Mouse (Mus musculus): ENCODE data around the gene Tlr6. TPM values are rescaled to one million over a fixed set of nuclear protein-coding genes. Genes with fewer than 3 reads are reported as not detected.

Tlr6 gene
- polyA plus RNA-seq, 1 experiment from 2014 or later: 0.77 TPM

GRCm38 (mm10) chr5:64975121-64975520 is 15.2 kb upstream of the Tlr6 start:
- Histone ChIP-seq H3K36me3 (ENCODE audit: insufficient read depth, low read length) (peaks cover 10% of the 10 kb centered on the region), H3K4me3 (ENCODE audit: low read length) (no peak overlapping the region), H3K4me1 (ENCODE audit: insufficient read depth, low read length) (0 out of 2 replicates have a peak, but pooled peaks cover 3% of the 10 kb centered on the region), H3K9me3 (ENCODE audit: low read length) (no peaks in the 10 kb centered on the region), H3K27me3 (ENCODE audit: insufficient read depth, low read length) (no peaks in the 10 kb centered on the region), H3K9ac (replicated peaks; ENCODE audit: low read length) (no peak overlapping the region), H3K27ac (ENCODE audit: low read length) (no peak overlapping the region), H3K4me2 (replicated peaks; ENCODE audit: low read depth, low read length) (no peak overlapping the region)
- no peak for ATAC-seq (ENCODE audit: low FRiP score, low TSS enrichment)
- 74% methylated on average over 5 of the region's 5 CpGs for WGBS

GRCm38 (mm10) chr5:64969861-64970771 is 10.2 kb upstream of the Tlr6 start, which contains the start of gene Fam114a1:
Gene Fam114a1 (plus strand): TSS chr5:64970071.
- Histone ChIP-seq H3K36me3 (ENCODE audit: insufficient read depth, low read length) (0 out of 2 replicates have a peak, but pooled peaks cover 5% of the 10 kb centered on the region), H3K4me1 (ENCODE audit: insufficient read depth, low read length) (0 out of 2 replicates have a peak, but pooled peaks cover 9% of the 10 kb centered on the region), H3K27ac (ENCODE audit: low read length) (peak within 1 kb of the TSS; percentile 85)

DNA sequence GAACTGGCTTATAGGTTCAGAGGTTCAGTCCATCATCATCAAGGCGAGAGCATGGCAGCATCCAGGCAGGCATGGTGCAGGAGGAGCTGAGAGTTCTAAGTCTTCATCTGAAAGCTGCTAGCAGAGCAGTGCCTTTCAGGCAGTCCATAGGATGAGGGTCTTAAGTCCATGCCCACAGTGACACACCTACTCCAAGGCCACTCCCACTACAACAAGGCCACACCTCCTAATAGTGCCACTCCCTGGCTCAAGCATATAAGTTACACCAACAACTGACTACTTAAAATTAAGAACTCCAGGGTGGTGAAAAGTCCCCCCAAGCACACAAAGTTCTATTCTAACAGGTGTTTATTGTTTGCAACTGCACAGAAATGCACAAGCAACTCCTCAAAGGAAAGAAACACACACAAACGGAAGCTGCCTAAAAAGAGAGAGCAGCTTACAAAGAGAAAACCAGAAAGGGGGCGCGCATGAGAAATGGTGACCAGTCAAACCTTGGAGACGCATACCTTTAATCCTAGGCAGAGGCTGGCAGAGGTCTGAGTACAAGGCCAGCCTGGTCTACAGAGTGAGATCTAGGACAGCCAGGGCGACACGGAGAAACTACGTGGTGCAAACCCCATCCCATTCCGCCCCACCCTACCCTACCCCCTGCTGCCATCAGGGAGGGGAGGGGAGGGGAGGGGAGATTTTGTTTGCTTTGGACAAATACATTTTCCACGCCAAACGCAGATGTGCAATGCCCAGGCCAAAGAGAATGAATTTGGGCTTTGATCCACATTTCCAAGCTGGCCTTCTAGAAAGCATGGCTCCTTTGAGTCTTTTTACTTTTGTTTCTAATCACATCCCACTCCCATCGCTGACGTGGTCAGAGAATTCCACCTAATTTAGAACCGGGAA is 9.3 kb upstream of the Tlr6 start:
- WGBS: 6% methylated on average over 14 of the region's 14 CpGs
- ATAC-seq (ENCODE audit: low FRiP score, low TSS enrichment): peak; percentile 80

More at GRCm38 (mm10) chr5:64969861-64970771, 10.2 kb upstream of the Tlr6 start, which contains the start of gene Fam114a1:
- Histone ChIP-seq H3K4me3 (ENCODE audit: low read length) (peak within 1 kb of the TSS; percentile 77), H3K27me3 (ENCODE audit: insufficient read depth, low read length) (no peaks in the 10 kb centered on the region), H3K9ac (replicated peaks; ENCODE audit: low read length) (peak within 1 kb of the TSS; percentile 90), H3K9me3 (ENCODE audit: low read length) (no peaks in the 10 kb centered on the region), H3K4me2 (replicated peaks; ENCODE audit: low read depth, low read length) (peak within 1 kb of the TSS; percentile 92)
- WGBS: 2% methylated on average over 61 of the region's 68 CpGs
- peak; percentile 93 for ATAC-seq (ENCODE audit: low FRiP score, low TSS enrichment)

GRCm38 (mm10) chr5:64963735-64964134 is 3.8 kb upstream of the Tlr6 start:
- no peak overlapping the region for H3K4me2 ChIP-seq (replicated peaks; ENCODE audit: low read depth, low read length)
- 84% methylated on average over 3 of the region's 3 CpGs for WGBS
- no peaks in the 10 kb centered on the region for H3K9me3 ChIP-seq (ENCODE audit: low read length)
- no peaks in the 10 kb centered on the region for H3K27me3 ChIP-seq (ENCODE audit: insufficient read depth, low read length)
- no peak for ATAC-seq (ENCODE audit: low FRiP score, low TSS enrichment)
- H3K4me1 ChIP-seq (ENCODE audit: insufficient read depth, low read length): no peaks in the 10 kb centered on the region
- no peak overlapping the region for H3K27ac ChIP-seq (ENCODE audit: low read length)
- H3K36me3 ChIP-seq (ENCODE audit: insufficient read depth, low read length): no peaks in the 10 kb centered on the region
- no peak overlapping the region for H3K4me3 ChIP-seq (ENCODE audit: low read length)
- H3K9ac ChIP-seq (replicated peaks; ENCODE audit: low read length): no peak overlapping the region

More for the DNA sequence above, 9.3 kb upstream of the Tlr6 start:
- H3K27ac ChIP-seq (ENCODE audit: low read length): peak overlapping the region; percentile 85
- peak overlapping the region; percentile 77 for H3K4me3 ChIP-seq (ENCODE audit: low read length)
- peak overlapping the region; percentile 92 for H3K4me2 ChIP-seq (replicated peaks; ENCODE audit: low read depth, low read length)
- H3K36me3 ChIP-seq (ENCODE audit: insufficient read depth, low read length): 0 out of 2 replicates have a peak, but pooled peaks cover 5% of the 10 kb centered on the region
- peak overlapping the region; percentile 90 for H3K9ac ChIP-seq (replicated peaks; ENCODE audit: low read length)
- H3K27me3 ChIP-seq (ENCODE audit: insufficient read depth, low read length): no peaks in the 10 kb centered on the region
- H3K9me3 ChIP-seq (ENCODE audit: low read length): no peaks in the 10 kb centered on the region
- H3K4me1 ChIP-seq (ENCODE audit: insufficient read depth, low read length): 0 out of 2 replicates have a peak, but pooled peaks cover 9% of the 10 kb centered on the region

DNA sequence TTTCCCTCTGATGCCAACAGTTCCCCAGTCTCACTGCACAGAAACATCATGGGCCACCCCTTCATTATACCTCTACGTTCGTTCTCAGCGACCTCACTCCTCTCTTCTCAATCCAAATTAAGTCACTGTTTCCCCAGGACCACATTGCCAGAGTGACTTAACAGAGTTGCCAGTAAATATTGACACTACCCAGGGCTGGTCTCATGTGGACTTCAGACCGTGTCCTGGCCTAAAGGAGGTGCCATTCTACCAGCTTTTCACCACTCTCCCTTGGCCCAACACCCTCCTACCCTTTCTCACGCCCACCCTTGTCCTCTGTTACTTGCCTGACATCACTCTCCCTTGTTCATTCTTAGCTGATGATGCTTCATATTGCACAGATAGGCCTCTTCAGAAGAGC is 3.4 kb upstream of the Tlr6 start:
- Histone ChIP-seq H3K4me1 (ENCODE audit: insufficient read depth, low read length) (no peaks in the 10 kb centered on the region), H3K27me3 (ENCODE audit: insufficient read depth, low read length) (no peaks in the 10 kb centered on the region), H3K9me3 (ENCODE audit: low read length) (no peaks in the 10 kb centered on the region), H3K4me2 (replicated peaks; ENCODE audit: low read depth, low read length) (no peak overlapping the region), H3K36me3 (ENCODE audit: insufficient read depth, low read length) (no peaks in the 10 kb centered on the region), H3K9ac (replicated peaks; ENCODE audit: low read length) (no peak overlapping the region), H3K4me3 (ENCODE audit: low read length) (no peak overlapping the region), H3K27ac (ENCODE audit: low read length) (no peak overlapping the region)
- WGBS: 83% methylated on average over 5 of the region's 5 CpGs
- ATAC-seq (ENCODE audit: low FRiP score, low TSS enrichment): no peak

GRCm38 (mm10) chr5:64960857-64961391 is 1.0 kb upstream of the Tlr6 start:
- H3K36me3 ChIP-seq (ENCODE audit: insufficient read depth, low read length): no peaks in the 10 kb centered on the region
- no peaks in the 10 kb centered on the region for H3K9me3 ChIP-seq (ENCODE audit: low read length)
- WGBS: 93% methylated on average over 13 of the region's 13 CpGs
- H3K4me2 ChIP-seq (replicated peaks; ENCODE audit: low read depth, low read length): no peak overlapping the region
- no peak overlapping the region for H3K9ac ChIP-seq (replicated peaks; ENCODE audit: low read length)
- no peak for ATAC-seq (ENCODE audit: low FRiP score, low TSS enrichment)
- H3K27me3 ChIP-seq (ENCODE audit: insufficient read depth, low read length): no peaks in the 10 kb centered on the region
- no peak overlapping the region for H3K4me3 ChIP-seq (ENCODE audit: low read length)
- no peak overlapping the region for H3K27ac ChIP-seq (ENCODE audit: low read length)
- no peaks in the 10 kb centered on the region for H3K4me1 ChIP-seq (ENCODE audit: insufficient read depth, low read length)

GRCm38 (mm10) chr5:64958991-64959842 is 680 bp downstream of the Tlr6 start:
- Histone ChIP-seq H3K27ac (ENCODE audit: low read length) (no peak overlapping the region; the same call in 1 of the 2 replicates), H3K4me3 (ENCODE audit: low read length) (no peak overlapping the region; the same call in 1 of the 2 replicates), H3K9ac (replicated peaks; ENCODE audit: low read length) (no peak overlapping the region), H3K4me2 (replicated peaks; ENCODE audit: low read depth, low read length) (0 out of 2 replicates have a peak overlapping the region, but pooled peaks have one; percentile 4), H3K9me3 (ENCODE audit: low read length) (no peaks in the 10 kb centered on the region), H3K4me1 (ENCODE audit: insufficient read depth, low read length) (no peaks in the 10 kb centered on the region), H3K27me3 (ENCODE audit: insufficient read depth, low read length) (no peaks in the 10 kb centered on the region), H3K36me3 (ENCODE audit: insufficient read depth, low read length) (no peaks in the 10 kb centered on the region)
- no peak for ATAC-seq (ENCODE audit: low FRiP score, low TSS enrichment)
- WGBS: 69% methylated on average over 22 of the region's 22 CpGs

- H3K27ac ChIP-seq (ENCODE audit: low read length): no peak overlapping the region
- no peak overlapping the region for H3K4me2 ChIP-seq (replicated peaks; ENCODE audit: low read depth, low read length)
- no peaks in the 10 kb centered on the region for H3K27me3 ChIP-seq (ENCODE audit: insufficient read depth, low read length)
- H3K4me1 ChIP-seq (ENCODE audit: insufficient read depth, low read length): no peaks in the 10 kb centered on the region
- H3K9me3 ChIP-seq (ENCODE audit: low read length): no peaks in the 10 kb centered on the region
- no peak overlapping the region for H3K4me3 ChIP-seq (ENCODE audit: low read length)
- WGBS: 80% methylated on average over 8 of the region's 8 CpGs
- ATAC-seq (ENCODE audit: low FRiP score, low TSS enrichment): no peak
- H3K36me3 ChIP-seq (ENCODE audit: insufficient read depth, low read length): no peaks in the 10 kb centered on the region
- H3K9ac ChIP-seq (replicated peaks; ENCODE audit: low read length): no peak overlapping the region
These were observed 5.0 kb downstream of the Tlr6 start for GRCm38 (mm10) chr5:64954931-64955330.
